Mouse (Mus musculus) liver, embryonic 14.5 days (tissue): Measurements from ENCODE around the gene Fam160b1.

Experiments
- CTCF ChIP-seq: IDR thresholded peaks from 2 replicates; pipeline ENCODE4 v1.5.1; 2016; ENCODE audit warnings: antibody characterized with exemption, low read depth, control low read depth
- EP300 ChIP-seq: IDR thresholded peaks from 2 replicates; pipeline ENCODE4 v1.6.1; 2016; ENCODE audit warnings: antibody characterized with exemption, low read depth

DNA sequence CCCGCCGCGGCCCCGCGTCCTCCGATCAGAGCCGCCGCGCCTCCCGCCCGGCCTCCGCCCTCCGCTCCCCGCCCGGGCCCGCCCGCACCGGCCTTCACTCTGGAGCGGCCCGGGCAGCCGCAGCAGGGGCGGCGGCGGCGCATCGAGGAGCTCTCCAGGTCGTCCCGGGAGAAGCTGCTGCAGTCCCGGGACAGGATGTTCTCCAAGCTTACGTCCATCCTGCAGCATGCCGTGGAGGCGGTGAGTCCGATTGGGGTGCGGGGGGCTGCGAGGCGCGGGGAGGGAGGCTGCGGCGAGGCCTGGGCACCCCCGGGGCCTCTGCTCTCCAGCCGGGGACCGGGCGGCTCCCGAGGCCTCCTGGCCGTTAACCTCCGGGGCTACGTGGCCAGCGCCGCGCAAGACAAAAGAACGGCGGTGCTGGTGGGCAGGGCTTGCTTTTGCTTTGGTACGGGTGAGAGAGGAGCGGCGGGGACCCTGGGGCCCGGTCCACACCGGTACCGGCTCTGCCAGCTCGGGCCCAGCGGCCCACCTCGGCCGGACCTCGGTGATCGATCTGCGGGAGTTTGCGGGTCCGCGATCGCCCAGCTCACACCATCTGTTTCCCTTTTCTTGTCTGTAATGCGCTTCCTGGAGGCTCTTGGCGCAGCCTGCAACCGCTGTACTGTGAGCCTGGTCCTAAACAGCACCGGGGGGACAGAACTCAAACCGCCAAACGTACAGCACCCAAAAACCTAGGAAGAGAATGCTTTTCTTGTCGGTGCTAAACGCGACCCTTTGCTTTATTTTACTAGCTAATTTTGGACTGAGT is 855 bp downstream of the Fam160b1 start:
- no peak; the same call in 1 of the 2 replicates for TF ChIP-seq CTCF
- TF ChIP-seq EP300 = no peak
